Mouse (Mus musculus): ENCODE data around the gene Vapa. TPM values are rescaled to one million over a fixed set of nuclear protein-coding genes. Genes with fewer than 3 reads are reported as not detected.
A peak's percentile ranks its signal among the peaks of the same experiment; 100 is the strongest.
"Not testable (repeated sequence)": the region's sequence is repeated elsewhere in the genome, so short reads cannot be mapped to it uniquely, and the experiment has no call there.

Gene Vapa
- polyA plus RNA-seq, 1 experiment, result 58.3 TPM

DNA sequence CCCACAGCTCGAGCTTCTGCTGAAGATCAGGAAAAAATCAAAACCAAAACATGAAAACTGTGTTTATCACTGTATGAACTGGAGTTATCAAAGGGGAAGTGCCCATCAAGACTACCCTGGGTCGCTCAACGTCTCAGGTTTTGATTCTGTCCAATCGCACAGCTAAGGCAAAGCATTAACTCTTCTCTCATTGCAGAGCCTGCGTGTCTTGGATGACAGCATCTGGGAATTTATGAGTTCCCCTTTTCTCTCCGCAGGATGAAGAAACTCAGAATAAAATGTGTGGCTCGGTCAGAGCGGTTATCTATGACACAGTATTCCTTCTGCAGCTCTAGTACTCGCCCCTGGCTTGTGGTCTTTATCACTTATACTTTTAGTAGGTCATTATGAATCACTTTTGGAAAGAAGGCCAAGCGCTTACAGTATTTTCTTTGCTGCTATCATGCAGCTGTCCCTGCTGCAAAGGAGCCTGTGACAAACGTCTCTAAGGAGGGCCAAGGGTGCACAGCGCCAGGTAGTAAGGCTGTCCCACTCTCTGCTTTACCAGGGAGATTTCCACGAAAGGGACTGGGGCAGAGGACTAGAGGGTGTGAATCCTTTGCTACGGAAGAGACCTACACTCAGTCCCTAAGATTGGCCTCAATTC lies 22.5 kb upstream of the Vapa start:
- no peaks in the 10 kb centered on the region for H3K27me3 ChIP-seq (ENCODE audit: control insufficient read depth, insufficient read depth, insufficient read length)
- no peaks in the 10 kb centered on the region for H3K36me3 ChIP-seq (ENCODE audit: control insufficient read depth, insufficient read depth)
- no peak for TF ChIP-seq USF1 (IDR thresholded peaks at IDR 0.05; ENCODE audit: low read depth)
- peak; percentile 21 for TF ChIP-seq MAX (IDR thresholded peaks at IDR 0.05)
- TF ChIP-seq MYOG (IDR thresholded peaks at IDR 0.05; ENCODE audit: control insufficient read depth, extremely low read depth, insufficient read length), result no peak
- TF ChIP-seq MYOD1 (IDR thresholded peaks at IDR 0.05; ENCODE audit: control insufficient read depth, insufficient read length, low read depth), result peak; percentile 92
- TF ChIP-seq CTCF (IDR thresholded peaks at IDR 0.05; ENCODE audit: control insufficient read depth, insufficient read depth, insufficient read length), result no peak
- TF ChIP-seq CEBPB (IDR thresholded peaks at IDR 0.05; ENCODE audit: low read depth), result peak; percentile 74
- no peak for TF ChIP-seq FOSL1 (IDR thresholded peaks at IDR 0.05; ENCODE audit: insufficient read depth, low read length, poor library complexity, severe bottlenecking)
- no peaks in the 10 kb centered on the region for H3K79me2 ChIP-seq (ENCODE audit: control insufficient read depth, insufficient read depth)
- H3K79me3 ChIP-seq (ENCODE audit: low read depth), result no peaks in the 10 kb centered on the region
- H3ac ChIP-seq (ENCODE audit: control insufficient read depth, insufficient read length, low read depth), result no peak overlapping the region
- H3K4me3 ChIP-seq (ENCODE audit: insufficient read depth, poor library complexity, severe bottlenecking), result no peak overlapping the region

- Histone ChIP-seq H3K27me3 (ENCODE audit: control insufficient read depth, insufficient read depth, insufficient read length) (no peaks in the 10 kb centered on the region), H3K79me2 (ENCODE audit: control insufficient read depth, insufficient read depth) (no peaks in the 10 kb centered on the region), H3K4me3 (ENCODE audit: insufficient read depth, poor library complexity, severe bottlenecking) (no peak overlapping the region), H3K36me3 (ENCODE audit: control insufficient read depth, insufficient read depth) (no peaks in the 10 kb centered on the region), H3ac (ENCODE audit: control insufficient read depth, insufficient read length, low read depth) (no peak overlapping the region), H3K79me3 (ENCODE audit: low read depth) (no peaks in the 10 kb centered on the region)
- TF ChIP-seq MAX (IDR thresholded peaks at IDR 0.05) (no peak), MYOD1 (IDR thresholded peaks at IDR 0.05; ENCODE audit: control insufficient read depth, insufficient read length, low read depth) (peak; percentile 18)
These were observed 16.6 kb upstream of the Vapa start for GRCm38 (mm10) chr17:65629943-65630342.

GRCm38 (mm10) chr17:65628823-65629532 lies 15.6 kb upstream of the Vapa start:
- not testable (repeated sequence) for H3K79me3 ChIP-seq (ENCODE audit: low read depth); H3ac ChIP-seq (ENCODE audit: control insufficient read depth, insufficient read length, low read depth); H3K79me2 ChIP-seq (ENCODE audit: control insufficient read depth, insufficient read depth); H3K27me3 ChIP-seq (ENCODE audit: control insufficient read depth, insufficient read depth, insufficient read length); H3K4me3 ChIP-seq (ENCODE audit: insufficient read depth, poor library complexity, severe bottlenecking); H3K36me3 ChIP-seq (ENCODE audit: control insufficient read depth, insufficient read depth)
- TF ChIP-seq CEBPB (IDR thresholded peaks at IDR 0.05; ENCODE audit: low read depth), result peak; percentile 9

- H3K36me3 ChIP-seq (ENCODE audit: control insufficient read depth, insufficient read depth), result no peaks in the 10 kb centered on the region
- H3K79me2 ChIP-seq (ENCODE audit: control insufficient read depth, insufficient read depth), result no peaks in the 10 kb centered on the region
- H3K79me3 ChIP-seq (ENCODE audit: low read depth), result no peaks in the 10 kb centered on the region
- no peaks in the 10 kb centered on the region for H3K27me3 ChIP-seq (ENCODE audit: control insufficient read depth, insufficient read depth, insufficient read length)
- TF ChIP-seq CEBPB (IDR thresholded peaks at IDR 0.05; ENCODE audit: low read depth), result no peak
- TF ChIP-seq FOSL1 (IDR thresholded peaks at IDR 0.05; ENCODE audit: insufficient read depth, low read length, poor library complexity, severe bottlenecking), result no peak
- no peak for TF ChIP-seq MYOG (IDR thresholded peaks at IDR 0.05; ENCODE audit: control insufficient read depth, extremely low read depth, insufficient read length)
- TF ChIP-seq CTCF (IDR thresholded peaks at IDR 0.05; ENCODE audit: control insufficient read depth, insufficient read depth, insufficient read length), result no peak
- TF ChIP-seq MYOD1 (IDR thresholded peaks at IDR 0.05; ENCODE audit: control insufficient read depth, insufficient read length, low read depth), result no peak
- TF ChIP-seq MAX (IDR thresholded peaks at IDR 0.05), result no peak
- TF ChIP-seq USF1 (IDR thresholded peaks at IDR 0.05; ENCODE audit: low read depth), result no peak
- no peak overlapping the region for H3K4me3 ChIP-seq (ENCODE audit: insufficient read depth, poor library complexity, severe bottlenecking)
- no peak overlapping the region for H3ac ChIP-seq (ENCODE audit: control insufficient read depth, insufficient read length, low read depth)
These were observed 12.9 kb upstream of the Vapa start for GRCm38 (mm10) chr17:65626301-65626700.

- no peaks in the 10 kb centered on the region for H3K79me3 ChIP-seq (ENCODE audit: low read depth)
These were observed 12.2 kb upstream of the Vapa start for GRCm38 (mm10) chr17:65625563-65625962.

DNA sequence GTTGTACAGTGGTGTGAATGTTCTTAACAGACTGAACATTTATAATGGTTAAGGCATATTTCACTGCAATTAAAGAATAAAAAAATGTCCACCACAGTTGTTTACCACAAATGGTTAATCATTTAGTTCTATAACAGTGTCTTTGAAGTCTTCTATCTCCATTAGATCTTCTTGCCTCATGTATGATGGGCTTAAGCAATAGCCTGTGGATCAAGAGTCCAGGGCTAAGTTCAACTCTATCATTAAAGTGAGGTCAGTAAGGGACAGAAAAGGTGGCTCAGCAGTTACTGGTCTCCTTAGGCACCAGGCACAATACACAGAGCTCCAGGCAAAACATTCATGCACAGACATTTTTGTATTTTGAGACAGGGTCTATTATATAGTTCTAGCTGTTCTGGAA lies 9.8 kb upstream of the Vapa start:
- TF ChIP-seq MAX (IDR thresholded peaks at IDR 0.05), result no peak
- TF ChIP-seq MYOD1 (IDR thresholded peaks at IDR 0.05; ENCODE audit: control insufficient read depth, insufficient read length, low read depth), result no peak
- no peak for TF ChIP-seq CEBPB (IDR thresholded peaks at IDR 0.05; ENCODE audit: low read depth)
- TF ChIP-seq FOSL1 (IDR thresholded peaks at IDR 0.05; ENCODE audit: insufficient read depth, low read length, poor library complexity, severe bottlenecking), result no peak
- H3ac ChIP-seq (ENCODE audit: control insufficient read depth, insufficient read length, low read depth), result no peak overlapping the region
- no peaks in the 10 kb centered on the region for H3K79me2 ChIP-seq (ENCODE audit: control insufficient read depth, insufficient read depth)
- H3K27me3 ChIP-seq (ENCODE audit: control insufficient read depth, insufficient read depth, insufficient read length), result no peaks in the 10 kb centered on the region
- H3K36me3 ChIP-seq (ENCODE audit: control insufficient read depth, insufficient read depth), result no peaks in the 10 kb centered on the region
- H3K4me3 ChIP-seq (ENCODE audit: insufficient read depth, poor library complexity, severe bottlenecking), result no peak overlapping the region
- no peaks in the 10 kb centered on the region for H3K79me3 ChIP-seq (ENCODE audit: low read depth)

More at GRCm38 (mm10) chr17:65625563-65625962, 12.2 kb upstream of the Vapa start:
- Histone ChIP-seq H3K27me3 (ENCODE audit: control insufficient read depth, insufficient read depth, insufficient read length) (no peaks in the 10 kb centered on the region), H3K4me3 (ENCODE audit: insufficient read depth, poor library complexity, severe bottlenecking) (no peak overlapping the region), H3K79me2 (ENCODE audit: control insufficient read depth, insufficient read depth) (no peaks in the 10 kb centered on the region), H3K36me3 (ENCODE audit: control insufficient read depth, insufficient read depth) (no peaks in the 10 kb centered on the region), H3ac (ENCODE audit: control insufficient read depth, insufficient read length, low read depth) (no peak overlapping the region)
- no peak for TF ChIP-seq FOSL1 (IDR thresholded peaks at IDR 0.05; ENCODE audit: insufficient read depth, low read length, poor library complexity, severe bottlenecking)
- no peak for TF ChIP-seq CEBPB (IDR thresholded peaks at IDR 0.05; ENCODE audit: low read depth)
- TF ChIP-seq MYOD1 (IDR thresholded peaks at IDR 0.05; ENCODE audit: control insufficient read depth, insufficient read length, low read depth), result no peak
- TF ChIP-seq CTCF (IDR thresholded peaks at IDR 0.05; ENCODE audit: control insufficient read depth, insufficient read depth, insufficient read length), result no peak
- TF ChIP-seq USF1 (IDR thresholded peaks at IDR 0.05; ENCODE audit: low read depth), result no peak
- TF ChIP-seq MYOG (IDR thresholded peaks at IDR 0.05; ENCODE audit: control insufficient read depth, extremely low read depth, insufficient read length), result no peak
- TF ChIP-seq MAX (IDR thresholded peaks at IDR 0.05), result no peak
